9 mouse cellular contexts compared by ENCODE assay signal in the genomic region with DNA sequence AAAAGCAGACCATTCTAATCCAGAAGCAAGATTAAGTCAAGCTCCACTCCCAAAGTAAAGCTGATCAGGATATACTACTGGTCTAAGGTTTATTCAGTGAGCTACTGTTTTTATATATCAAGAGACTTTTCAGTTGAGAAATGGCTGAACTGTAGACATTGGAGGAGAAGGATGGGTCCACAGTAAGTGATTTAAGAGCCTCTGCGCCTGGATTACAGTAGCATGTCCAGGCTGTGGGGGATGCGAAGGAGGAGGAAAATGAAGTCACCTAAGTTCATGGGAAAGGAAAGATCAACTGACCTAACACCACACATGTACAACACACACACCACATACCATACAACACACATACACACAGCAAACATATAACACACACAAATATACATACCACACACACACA. TPM values are rescaled to one million over a fixed set of nuclear protein-coding genes. Genes with fewer than 3 reads are reported as not detected.
DNase-seq lines count a peak whose midpoint lies in the region; ATAC-seq and TF ChIP-seq lines count a peak whose summit lies in the region.
"Had no signal": no experiment of that assay in that cellular context is flagged by ENCODE, and none has a peak within 500 bp of the region (broad histone marks: within the 10 kb centered on the region; RNA-seq: fewer than 3 reads in every experiment).

No protein-coding gene starts in this region.

- H3K27ac ChIP-seq in hindbrain, embryonic 10.5 days = no peak overlapping the region
- no peak overlapping the region for H3K27ac ChIP-seq in hindbrain, embryonic 11.5 days (ENCODE audit: low read depth, low read length)
- H3K27ac ChIP-seq in embryonic fibroblast, embryonic 13.5 days (ENCODE audit: insufficient read depth, low read length) = peak overlapping the region; percentile 53; the same call in 1 of the 2 replicates
- peak overlapping the region; percentile 88; the same call in 1 of the 2 replicates for H3K27ac ChIP-seq in limb, embryonic 15.5 days

- no peaks in the 10 kb centered on the region for H3K36me3 ChIP-seq in hindbrain, embryonic 10.5 days
- H3K36me3 ChIP-seq in hindbrain, embryonic 11.5 days (ENCODE audit: control insufficient read depth, insufficient read depth, low read length) = no peaks in the 10 kb centered on the region
- no peaks in the 10 kb centered on the region for H3K36me3 ChIP-seq in limb, embryonic 15.5 days

- no peak overlapping the region for H3K4me2 ChIP-seq in hindbrain, embryonic 11.5 days (replicated peaks; ENCODE audit: low read depth, low read length)
- H3K4me2 ChIP-seq in limb, embryonic 15.5 days = peak overlapping the region; percentile 54

- no peak for TF ChIP-seq POLR2A in embryonic fibroblast, embryonic 13.5 days (IDR thresholded peaks at IDR 0.05; ENCODE audit: low read depth, low read length)

- ATAC-seq in hindbrain, embryonic 11.5 days (ENCODE audit: low FRiP score) = no peak
- ATAC-seq in limb, embryonic 15.5 days (ENCODE audit: insufficient number of reproducible peaks, low FRiP score, low TSS enrichment, low read depth) = no peak

- 0 out of 2 replicates have a peak, but pooled peaks cover 5% of the 10 kb centered on the region for H3K27me3 ChIP-seq in hindbrain, embryonic 10.5 days (ENCODE audit: insufficient read depth, poor library complexity, severe bottlenecking)
- no peaks in the 10 kb centered on the region for H3K27me3 ChIP-seq in hindbrain, embryonic 11.5 days (ENCODE audit: control insufficient read depth, insufficient read depth, low read length)
- H3K27me3 ChIP-seq in limb, embryonic 15.5 days = no peaks in the 10 kb centered on the region

- no peak for DNase-seq in hindbrain, embryonic 10.5 days (ENCODE audit: low spot score)
- no peak for DNase-seq in hindbrain, embryonic 11.5 days (ENCODE audit: low spot score)
- DNase-seq in adipocyte (ENCODE audit: low spot score) = peak; percentile 45
- no peak for DNase-seq in yolk sac, embryonic 10.5 days (ENCODE audit: low spot score)
- DNase-seq in spleen, adult 18-20 months = no peak
- DNase-seq in left cerebral cortex, adult 11 months (ENCODE audit: low spot score) = no peak

- H3K4me1 ChIP-seq in hindbrain, embryonic 10.5 days (replicated peaks) = peaks cover 15% of the 10 kb centered on the region
- peaks cover 5% of the 10 kb centered on the region; the same call in 1 of the 2 replicates for H3K4me1 ChIP-seq in hindbrain, embryonic 11.5 days (replicated peaks; ENCODE audit: control insufficient read depth, insufficient read depth, low read length)
- H3K4me1 ChIP-seq in embryonic fibroblast, embryonic 13.5 days (ENCODE audit: control insufficient read depth, insufficient read depth, low read length) = no peaks in the 10 kb centered on the region; the same call in 1 of the 2 replicates
- peaks cover 30% of the 10 kb centered on the region for H3K4me1 ChIP-seq in limb, embryonic 15.5 days

- no peak for TF ChIP-seq CTCF in embryonic fibroblast, embryonic 13.5 days (IDR thresholded peaks at IDR 0.05; ENCODE audit: borderline replicate concordance, insufficient read depth, low read length)

- no peaks in the 10 kb centered on the region for H3K9me3 ChIP-seq in hindbrain, embryonic 10.5 days
- no peaks in the 10 kb centered on the region for H3K9me3 ChIP-seq in hindbrain, embryonic 11.5 days (ENCODE audit: control insufficient read depth, low read length)
- no peaks in the 10 kb centered on the region for H3K9me3 ChIP-seq in limb, embryonic 15.5 days
- H3K9me3 ChIP-seq: megakaryocyte, embryonic 14.5 days had no signal

- WGBS in hindbrain, embryonic 10.5 days = 84% methylated on average over 2 of the region's 2 CpGs
- WGBS in hindbrain, embryonic 11.5 days = 91% methylated on average over 2 of the region's 2 CpGs
- WGBS in limb, embryonic 15.5 days = 65% methylated on average over 2 of the region's 2 CpGs

- H3K4me3 ChIP-seq in hindbrain, embryonic 10.5 days = peak overlapping the region; percentile 56
- no peak overlapping the region for H3K4me3 ChIP-seq in hindbrain, embryonic 11.5 days (ENCODE audit: low read depth, low read length)
- peak overlapping the region; percentile 62 for H3K4me3 ChIP-seq in embryonic fibroblast, embryonic 13.5 days (ENCODE audit: insufficient read depth, low read length)
- peak overlapping the region; percentile 52 for H3K4me3 ChIP-seq in limb, embryonic 15.5 days

- H3K9ac ChIP-seq in hindbrain, embryonic 11.5 days (ENCODE audit: low read depth, low read length) = no peak overlapping the region
- H3K9ac ChIP-seq in limb, embryonic 15.5 days = no peak overlapping the region

RNA-seq across cellular contexts. Expression of gene Lama4, which starts 1.3 kb away (rescaled TPM):
- polyA plus RNA-seq in hindbrain, embryonic 10.5 days (2016; fragmentation: Nextera tagmentation; extraction: Ambion mirVana) = 15.0 and 17.5 TPM in 2 replicates
- polyA plus RNA-seq in hindbrain, embryonic 11.5 days (2014; fragmentation: Nextera tagmentation; extraction: Ambion mirVana) = 18.3 and 20.2 TPM in 2 replicates
- 88.0 and 177 TPM in 2 replicates for polyA plus RNA-seq in embryonic fibroblast, embryonic 13.5 days (2011; ENCODE audit: insufficient read length, low read depth, missing spikeins)
- 83.9 and 85.8 TPM in 2 replicates for polyA plus RNA-seq in limb, embryonic 15.5 days (2015; fragmentation: Nextera tagmentation; extraction: Ambion mirVana)

Comparison
In these comparisons a context has a peak if more than half of its experiments do, and no peak if none do; other contexts are left out.
1. H3K27ac ChIP-seq: peak in embryonic fibroblast, embryonic 13.5 days (single experiment) and limb, embryonic 15.5 days (single experiment); none in hindbrain, embryonic 10.5 days (single experiment) and hindbrain, embryonic 11.5 days (single experiment).